Mouse (Mus musculus) macrophage (primary cell): ENCODE data around the gene 4930453N24Rik. TPM values are rescaled to one million over a fixed set of nuclear protein-coding genes. Genes with fewer than 3 reads are reported as not detected.

ENCODE experiments used
- H3K27ac ChIP-seq: fragments of 350-480 bp; formaldehyde crosslinking; 2 replicates; pipeline ENCODE4 v1.9.0; 2021
- H3K36me3 ChIP-seq: fragments of 350-480 bp; formaldehyde crosslinking; 2 replicates; pipeline ENCODE4 v1.9.0; 2021; ENCODE audit errors: inconsistent target
- H3K4me3 ChIP-seq: fragments of 350-480 bp; formaldehyde crosslinking; 2 replicates; pipeline ENCODE4 v1.9.0; 2021; ENCODE audit errors: inconsistent target
- H3K79me2 ChIP-seq: fragments of 350-480 bp; formaldehyde crosslinking; 2 replicates; pipeline ENCODE4 v1.9.0; 2021; ENCODE audit errors: inconsistent target
- WGBS: methylation state at CpG from one replicate; pipeline ENCODE4 v1.1.7; 2026; ENCODE audit warnings: inconsistent platforms; ENCODE audit not compliant: missing documents; 5-methylcytosine and 5-hydroxymethylcytosine counted together
- polyA plus RNA-seq: library from polyadenylated mRNA; stranded (reverse); fragments of 250-400 nt; gene quantifications from 3 replicates; pipeline ENCODE4 v1.2.4, GENCODE M21; 2018; ENCODE audit warnings: inconsistent platforms

4930453N24Rik gene
- polyA plus RNA-seq, 1 experiment from 2014 or later = 13.5 TPM

GRCm38 (mm10) chr16:64756321-64756720, 14.6 kb downstream of the 4930453N24Rik start:
- Histone ChIP-seq H3K79me2 (no peaks in the 10 kb centered on the region), H3K4me3 (no peak overlapping the region), H3K27ac (no peak overlapping the region), H3K36me3 (no peaks in the 10 kb centered on the region)
- 4% methylated on average over 6 of the region's 6 CpGs for WGBS

GRCm38 (mm10) chr16:64754743-64755139, 16.2 kb downstream of the 4930453N24Rik start:
- Histone ChIP-seq H3K79me2 (no peaks in the 10 kb centered on the region), H3K36me3 (no peaks in the 10 kb centered on the region)
- WGBS = 61% methylated on average over 3 of the region's 3 CpGs

GRCm38 (mm10) chr16:64753990-64754742, 16.8 kb downstream of the 4930453N24Rik start:
- 90% methylated on average over 3 of the region's 3 CpGs for WGBS
- no peak overlapping the region for H3K27ac ChIP-seq

More at GRCm38 (mm10) chr16:64754743-64755139, 16.2 kb downstream of the 4930453N24Rik start:
- no peak overlapping the region for H3K27ac ChIP-seq
- no peak overlapping the region for H3K4me3 ChIP-seq

GRCm38 (mm10) chr16:64748237-64748636, 22.7 kb downstream of the 4930453N24Rik start:
- Histone ChIP-seq H3K4me3 (no peak overlapping the region), H3K79me2 (no peaks in the 10 kb centered on the region), H3K27ac (no peak overlapping the region), H3K36me3 (no peaks in the 10 kb centered on the region)
- WGBS = 14% methylated on average over 10 of the region's 10 CpGs

More at GRCm38 (mm10) chr16:64753990-64754742, 16.8 kb downstream of the 4930453N24Rik start:
- Histone ChIP-seq H3K79me2 (no peaks in the 10 kb centered on the region), H3K4me3 (no peak overlapping the region), H3K36me3 (no peaks in the 10 kb centered on the region)

GRCm38 (mm10) chr16:64745089-64745488, 25.9 kb downstream of the 4930453N24Rik start:
- WGBS = 2% methylated on average over 4 of the region's 4 CpGs
- H3K36me3 ChIP-seq = no peaks in the 10 kb centered on the region
- H3K4me3 ChIP-seq = no peak overlapping the region
- H3K27ac ChIP-seq = no peak overlapping the region
- H3K79me2 ChIP-seq = no peaks in the 10 kb centered on the region

GRCm38 (mm10) chr16:64737289-64737688, 33.7 kb downstream of the 4930453N24Rik start:
- Histone ChIP-seq H3K36me3 (no peaks in the 10 kb centered on the region), H3K27ac (no peak overlapping the region), H3K4me3 (no peak overlapping the region), H3K79me2 (no peaks in the 10 kb centered on the region)
- WGBS = 98% methylated on average over 5 of the region's 5 CpGs

GRCm38 (mm10) chr16:64723273-64724057, 47.5 kb downstream of the 4930453N24Rik start:
- Histone ChIP-seq H3K79me2 (no peaks in the 10 kb centered on the region), H3K27ac (no peak overlapping the region), H3K4me3 (no peak overlapping the region), H3K36me3 (no peaks in the 10 kb centered on the region)
- WGBS = 50% methylated on average over 4 of the region's 4 CpGs

- H3K36me3 ChIP-seq = no peaks in the 10 kb centered on the region
- no peak overlapping the region for H3K27ac ChIP-seq
- H3K4me3 ChIP-seq = no peak overlapping the region
- H3K79me2 ChIP-seq = no peaks in the 10 kb centered on the region
- 86% methylated on average over 5 of the region's 5 CpGs for WGBS
These were observed 49.4 kb downstream of the 4930453N24Rik start for GRCm38 (mm10) chr16:64721542-64721941.

GRCm38 (mm10) chr16:64719096-64719495, 51.9 kb downstream of the 4930453N24Rik start:
- WGBS = 88% methylated on average over 7 of the region's 7 CpGs
- no peak overlapping the region for H3K4me3 ChIP-seq
- no peak overlapping the region for H3K27ac ChIP-seq
- no peaks in the 10 kb centered on the region for H3K36me3 ChIP-seq
- H3K79me2 ChIP-seq = no peaks in the 10 kb centered on the region

GRCm38 (mm10) chr16:64717814-64718213, 53.1 kb downstream of the 4930453N24Rik start:
- H3K4me3 ChIP-seq = no peak overlapping the region
- WGBS = 53% methylated on average over 10 of the region's 10 CpGs
- H3K36me3 ChIP-seq = no peaks in the 10 kb centered on the region
- H3K27ac ChIP-seq = no peak overlapping the region
- no peaks in the 10 kb centered on the region for H3K79me2 ChIP-seq

GRCm38 (mm10) chr16:64711816-64712215, 59.1 kb downstream of the 4930453N24Rik start:
- no peak overlapping the region for H3K27ac ChIP-seq
- no peak overlapping the region for H3K4me3 ChIP-seq
- no peaks in the 10 kb centered on the region for H3K36me3 ChIP-seq
- WGBS = 90% methylated on average over 6 of the region's 6 CpGs
- H3K79me2 ChIP-seq = no peaks in the 10 kb centered on the region

Other genes with a start within 250 kb of the 4930453N24Rik start
- gene Csnka2ip, start 168.8 kb downstream of the 4930453N24Rik start, polyA plus RNA-seq = not detected in 3 replicates
- gene Zfp654, start 80.5 kb upstream of the 4930453N24Rik start, polyA plus RNA-seq = 6.0 to 6.8 TPM (median 6.4 TPM) in 3 replicates
- gene Cggbp1, start 80.8 kb upstream of the 4930453N24Rik start, polyA plus RNA-seq = 51.1 to 59.0 TPM (median 55.2 TPM) in 3 replicates